Mouse (Mus musculus): Measurements from ENCODE around the gene Thsd7a. TPM values are rescaled to one million over a fixed set of nuclear protein-coding genes. Genes with fewer than 3 reads are reported as not detected.

The Thsd7a gene
- polyA plus RNA-seq, 1 experiment, result 8.9 TPM

- TF ChIP-seq POLR2A (IDR thresholded peaks at IDR 0.05; ENCODE audit: extremely low read depth, insufficient read depth, low read length) (no peak), CTCF (IDR thresholded peaks at IDR 0.05; ENCODE audit: extremely low read depth, insufficient read depth, low read length) (no peak)
- Histone ChIP-seq H3K4me1 (ENCODE audit: control insufficient read depth, insufficient read depth, low read length) (no peaks in the 10 kb centered on the region), H3K27ac (ENCODE audit: insufficient read depth, low read length) (no peak overlapping the region)
These were observed 206.7 kb downstream of the Thsd7a start for GRCm38 (mm10) chr6:12542496-12542895.

GRCm38 (mm10) chr6:12519121-12519520, 230.1 kb downstream of the Thsd7a start:
- TF ChIP-seq POLR2A (IDR thresholded peaks at IDR 0.05; ENCODE audit: extremely low read depth, insufficient read depth, low read length) (no peak), CTCF (IDR thresholded peaks at IDR 0.05; ENCODE audit: extremely low read depth, insufficient read depth, low read length) (no peak)
- H3K4me3 ChIP-seq (ENCODE audit: insufficient read depth, low read length), result no peak overlapping the region
- no peak overlapping the region for H3K27ac ChIP-seq (ENCODE audit: insufficient read depth, low read length)
- H3K4me1 ChIP-seq (ENCODE audit: control insufficient read depth, insufficient read depth, low read length), result no peaks in the 10 kb centered on the region

More at GRCm38 (mm10) chr6:12542496-12542895, 206.7 kb downstream of the Thsd7a start:
- H3K4me3 ChIP-seq (ENCODE audit: insufficient read depth, low read length), result no peak overlapping the region

DNA sequence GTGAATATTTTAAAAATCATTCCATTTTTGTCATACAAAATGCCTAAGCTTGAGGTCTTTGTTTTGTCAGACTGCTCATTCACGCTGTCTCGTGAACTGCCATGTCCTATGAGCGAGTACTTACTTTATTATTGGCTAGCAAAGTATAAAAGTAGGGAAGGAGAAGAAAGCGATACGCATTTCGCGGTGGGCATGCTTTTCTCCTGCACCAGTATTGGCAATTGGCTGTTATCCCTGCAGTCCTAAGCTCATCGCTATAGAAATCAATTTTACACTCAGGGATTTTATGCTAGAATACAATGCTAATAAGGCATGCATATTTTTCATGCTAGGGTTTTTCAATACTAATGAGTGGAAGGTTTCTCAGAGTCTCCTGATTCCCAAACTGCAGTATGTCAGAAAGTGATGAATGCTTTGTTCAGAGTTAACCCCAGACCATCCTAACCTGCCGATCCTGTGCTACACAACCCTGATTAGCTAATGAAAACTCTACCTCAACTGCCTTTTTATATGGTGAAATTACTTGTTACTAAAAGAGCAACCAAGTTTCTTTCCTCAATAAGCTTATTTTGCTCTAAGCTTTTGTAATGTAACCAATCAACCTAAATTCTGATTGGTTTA, 230.8 kb downstream of the Thsd7a start:
- no peak for TF ChIP-seq POLR2A (IDR thresholded peaks at IDR 0.05; ENCODE audit: extremely low read depth, insufficient read depth, low read length)
- TF ChIP-seq CTCF (IDR thresholded peaks at IDR 0.05; ENCODE audit: extremely low read depth, insufficient read depth, low read length), result no peak
- Histone ChIP-seq H3K4me1 (ENCODE audit: control insufficient read depth, insufficient read depth, low read length) (no peaks in the 10 kb centered on the region), H3K4me3 (ENCODE audit: insufficient read depth, low read length) (no peak overlapping the region), H3K27ac (ENCODE audit: insufficient read depth, low read length) (no peak overlapping the region)

DNA sequence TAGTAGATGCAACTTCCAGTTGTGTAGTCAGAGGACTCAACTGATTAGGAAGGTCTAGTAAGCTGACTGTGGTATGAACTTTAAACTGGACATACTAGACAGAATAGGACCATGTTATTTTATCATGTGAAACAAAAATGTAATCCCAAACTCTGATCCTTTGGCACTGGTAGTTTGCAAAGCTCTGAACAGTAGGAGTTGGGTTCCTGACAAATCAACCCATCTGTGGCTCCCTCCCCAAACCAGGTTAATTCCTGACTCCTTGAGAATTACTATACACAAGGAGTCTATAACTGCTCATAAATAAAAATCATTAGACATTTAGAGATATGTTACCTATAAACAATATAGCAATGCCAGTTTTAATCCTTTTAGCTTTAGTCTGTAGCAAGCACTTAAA, 231.5 kb downstream of the Thsd7a start:
- Histone ChIP-seq H3K4me1 (ENCODE audit: control insufficient read depth, insufficient read depth, low read length) (no peaks in the 10 kb centered on the region), H3K27ac (ENCODE audit: insufficient read depth, low read length) (no peak overlapping the region), H3K4me3 (ENCODE audit: insufficient read depth, low read length) (no peak overlapping the region)
- TF ChIP-seq CTCF (IDR thresholded peaks at IDR 0.05; ENCODE audit: extremely low read depth, insufficient read depth, low read length) (no peak), POLR2A (IDR thresholded peaks at IDR 0.05; ENCODE audit: extremely low read depth, insufficient read depth, low read length) (no peak)

DNA sequence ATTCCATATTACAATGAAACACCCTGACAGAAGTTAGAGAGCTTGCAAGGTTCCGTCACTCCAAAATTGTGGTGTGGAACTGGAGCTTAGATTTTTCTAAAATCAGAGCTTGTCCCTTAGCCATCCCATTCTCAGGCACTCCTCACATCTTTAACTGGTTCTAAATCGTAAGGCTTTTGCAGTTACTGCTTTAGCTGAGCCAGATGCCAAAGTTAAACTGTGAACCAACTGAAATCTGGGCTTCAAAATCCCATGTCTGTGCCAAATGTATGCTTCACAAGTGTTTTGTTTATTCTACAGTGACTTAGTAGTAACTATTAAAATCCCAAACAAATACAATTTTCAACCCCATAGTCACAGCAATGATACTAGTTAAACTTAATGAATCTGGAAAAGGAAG, 242.3 kb downstream of the Thsd7a start:
- no peaks in the 10 kb centered on the region; the same call in 1 of the 2 replicates for H3K4me1 ChIP-seq (ENCODE audit: control insufficient read depth, insufficient read depth, low read length)
- H3K27ac ChIP-seq (ENCODE audit: insufficient read depth, low read length), result no peak overlapping the region
- no peak overlapping the region for H3K4me3 ChIP-seq (ENCODE audit: insufficient read depth, low read length)
- TF ChIP-seq POLR2A (IDR thresholded peaks at IDR 0.05; ENCODE audit: extremely low read depth, insufficient read depth, low read length), result no peak
- TF ChIP-seq CTCF (IDR thresholded peaks at IDR 0.05; ENCODE audit: extremely low read depth, insufficient read depth, low read length), result no peak

DNA sequence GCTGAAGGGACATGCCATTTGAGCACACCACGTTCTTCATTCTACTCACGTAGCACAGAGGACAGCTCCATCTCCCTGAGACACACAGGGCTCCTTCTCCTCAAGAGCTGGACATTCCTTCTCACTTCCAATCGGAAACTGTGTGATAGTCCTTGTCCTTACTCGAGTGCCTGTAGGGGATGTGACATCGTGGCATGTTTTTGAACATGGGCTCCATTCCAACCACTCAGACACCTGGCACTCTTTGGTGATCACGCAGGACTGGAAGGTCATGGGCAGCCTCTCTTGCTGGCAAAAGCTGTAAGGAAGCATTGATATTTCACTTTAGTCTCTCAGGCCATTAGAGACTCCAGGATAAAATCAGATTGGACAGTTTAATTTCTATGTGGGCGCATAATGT, 245.3 kb downstream of the Thsd7a start:
- H3K4me3 ChIP-seq (ENCODE audit: insufficient read depth, low read length), result no peak overlapping the region
- H3K4me1 ChIP-seq (ENCODE audit: control insufficient read depth, insufficient read depth, low read length), result no peaks in the 10 kb centered on the region; the same call in 1 of the 2 replicates
- TF ChIP-seq POLR2A (IDR thresholded peaks at IDR 0.05; ENCODE audit: extremely low read depth, insufficient read depth, low read length), result no peak
- no peak for TF ChIP-seq CTCF (IDR thresholded peaks at IDR 0.05; ENCODE audit: extremely low read depth, insufficient read depth, low read length)
- H3K27ac ChIP-seq (ENCODE audit: insufficient read depth, low read length), result no peak overlapping the region

GRCm38 (mm10) chr6:12500888-12501287, 248.3 kb downstream of the Thsd7a start:
- Histone ChIP-seq H3K4me3 (ENCODE audit: insufficient read depth, low read length) (no peak overlapping the region), H3K27ac (ENCODE audit: insufficient read depth, low read length) (no peak overlapping the region), H3K4me1 (ENCODE audit: control insufficient read depth, insufficient read depth, low read length) (no peaks in the 10 kb centered on the region; the same call in 1 of the 2 replicates)
- TF ChIP-seq CTCF (IDR thresholded peaks at IDR 0.05; ENCODE audit: extremely low read depth, insufficient read depth, low read length) (no peak), POLR2A (IDR thresholded peaks at IDR 0.05; ENCODE audit: extremely low read depth, insufficient read depth, low read length) (no peak)

DNA sequence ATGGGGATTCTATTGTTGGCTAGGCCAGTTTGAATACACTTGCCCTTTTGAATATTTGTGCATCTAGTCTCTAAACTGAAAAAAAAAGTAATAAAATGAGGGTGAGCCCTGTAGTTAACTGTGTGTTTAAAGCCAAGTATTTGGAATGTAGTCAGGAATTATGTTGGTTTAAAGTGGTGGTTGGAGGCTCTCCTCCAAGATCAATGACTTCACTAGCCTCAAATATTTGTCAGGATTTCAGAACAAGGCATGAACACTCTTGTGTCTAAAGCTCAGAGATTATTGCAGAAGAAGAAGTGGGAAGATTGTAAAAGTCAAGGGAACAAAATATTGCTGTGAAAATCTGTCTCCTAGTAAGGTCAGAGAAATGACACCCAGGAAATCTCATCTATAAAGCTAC, 249.3 kb downstream of the Thsd7a start:
- no peaks in the 10 kb centered on the region; the same call in 1 of the 2 replicates for H3K4me1 ChIP-seq (ENCODE audit: control insufficient read depth, insufficient read depth, low read length)
- no peak overlapping the region for H3K4me3 ChIP-seq (ENCODE audit: insufficient read depth, low read length)

DNA sequence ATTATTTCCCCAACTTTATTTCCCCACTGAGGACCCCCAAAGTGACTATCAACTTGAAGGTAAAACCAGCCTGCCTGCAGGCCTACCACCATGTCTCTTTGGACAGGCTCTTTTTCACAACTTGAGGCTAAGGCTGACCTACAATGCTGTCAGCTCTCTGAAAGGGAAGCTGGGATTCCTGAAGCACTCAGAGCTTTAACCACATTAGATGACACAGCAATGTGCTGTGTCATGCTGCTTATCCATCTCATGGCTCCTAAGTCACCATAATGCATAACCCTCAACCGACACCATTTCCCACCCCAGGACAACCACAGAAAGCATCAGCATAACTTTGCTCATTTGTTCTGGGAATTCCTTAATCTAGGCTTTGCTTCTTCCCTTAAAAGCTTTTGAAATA, 255.6 kb downstream of the Thsd7a start:
- Histone ChIP-seq H3K4me3 (ENCODE audit: insufficient read depth, low read length) (no peak overlapping the region), H3K4me1 (ENCODE audit: control insufficient read depth, insufficient read depth, low read length) (no peaks in the 10 kb centered on the region), H3K27ac (ENCODE audit: insufficient read depth, low read length) (no peak overlapping the region)
- TF ChIP-seq CTCF (IDR thresholded peaks at IDR 0.05; ENCODE audit: extremely low read depth, insufficient read depth, low read length) (no peak), POLR2A (IDR thresholded peaks at IDR 0.05; ENCODE audit: extremely low read depth, insufficient read depth, low read length) (no peak)

More for the DNA sequence above, 249.3 kb downstream of the Thsd7a start:
- TF ChIP-seq CTCF (IDR thresholded peaks at IDR 0.05; ENCODE audit: extremely low read depth, insufficient read depth, low read length) (no peak), POLR2A (IDR thresholded peaks at IDR 0.05; ENCODE audit: extremely low read depth, insufficient read depth, low read length) (no peak)
- H3K27ac ChIP-seq (ENCODE audit: insufficient read depth, low read length), result no peak overlapping the region

GRCm38 (mm10) chr6:12488882-12489281, 260.3 kb downstream of the Thsd7a start:
- no peaks in the 10 kb centered on the region for H3K4me1 ChIP-seq (ENCODE audit: control insufficient read depth, insufficient read depth, low read length)
- no peak for TF ChIP-seq CTCF (IDR thresholded peaks at IDR 0.05; ENCODE audit: extremely low read depth, insufficient read depth, low read length)
- no peak for TF ChIP-seq POLR2A (IDR thresholded peaks at IDR 0.05; ENCODE audit: extremely low read depth, insufficient read depth, low read length)
- no peak overlapping the region for H3K27ac ChIP-seq (ENCODE audit: insufficient read depth, low read length)
- no peak overlapping the region for H3K4me3 ChIP-seq (ENCODE audit: insufficient read depth, low read length)

Measured in cortical plate, adult 2 months (tissue).